Mouse (Mus musculus) C2C12 (cell line): ENCODE measurements at regions not wholly inside any gene's neighbourhood (a gene's known extent, or its start where the extent isn't known, plus 50 kb on each side); places are given as distances from the start of the nearest gene placed in this dataset.

Experiments used
- CEBPB ChIP-seq: IDR thresholded peaks from one replicate; pipeline ENCODE4 v1.6.1; 2011; ENCODE audit warnings: low read depth, mild to moderate bottlenecking, control low read depth, moderate library complexity
- CTCF ChIP-seq: IDR thresholded peaks from one replicate; pipeline ENCODE4 v1.5.1; 2011; ENCODE audit not compliant: control insufficient read depth, insufficient read depth, insufficient read length
- FOSL1 ChIP-seq: IDR thresholded peaks from one replicate; pipeline ENCODE4 v1.8.0; 2011; ENCODE audit warnings: mild to moderate bottlenecking, low read length; ENCODE audit not compliant: poor library complexity, insufficient read depth, severe bottlenecking
- MAX ChIP-seq: IDR thresholded peaks from one replicate; pipeline ENCODE4 v1.6.1; 2011; ENCODE audit warnings: mild to moderate bottlenecking, control low read depth
- MYOD1 ChIP-seq: IDR thresholded peaks from one replicate; pipeline ENCODE4 v1.6.1; 2011; ENCODE audit warnings: low read depth; ENCODE audit not compliant: control insufficient read depth, insufficient read length
- MYOG ChIP-seq: IDR thresholded peaks from one replicate; pipeline ENCODE4 v1.6.1; 2011; ENCODE audit not compliant: control insufficient read depth, insufficient read length; ENCODE audit errors: extremely low read depth
- USF1 ChIP-seq: IDR thresholded peaks from one replicate; pipeline ENCODE4 v1.6.1; 2011; ENCODE audit warnings: low read depth, mild to moderate bottlenecking, control low read depth, moderate library complexity

DNA sequence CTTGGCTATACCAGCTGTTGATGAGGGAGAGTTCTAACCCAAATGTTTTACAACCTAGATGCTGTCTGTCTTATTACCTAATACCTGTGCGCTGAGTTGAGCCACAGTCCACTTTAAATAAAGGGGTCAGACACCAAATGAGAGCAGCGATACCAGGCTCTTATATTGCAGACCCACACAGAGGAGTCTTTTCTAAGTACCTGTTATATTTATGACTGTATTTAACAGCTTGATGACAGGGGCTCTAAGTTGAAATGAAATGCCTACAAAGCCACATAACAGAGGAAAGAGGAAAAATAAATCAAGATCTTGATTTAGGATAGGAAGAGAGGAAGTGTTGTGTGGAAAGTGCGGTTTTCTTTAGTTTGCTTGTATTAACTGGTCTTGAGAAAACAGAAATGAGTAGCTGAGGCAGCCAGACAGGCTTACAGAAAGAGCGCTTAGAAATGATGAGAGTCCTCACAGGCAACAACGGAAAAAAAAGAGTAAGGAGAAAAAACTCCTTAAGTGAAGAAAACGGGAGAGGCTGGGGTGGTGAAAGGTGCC, 281.6 kb upstream of the Pfn2 start:
- TF ChIP-seq MAX: no peak
- TF ChIP-seq CTCF: no peak
- TF ChIP-seq MYOD1: no peak
- no peak for TF ChIP-seq USF1
- TF ChIP-seq CEBPB: no peak
- no peak for TF ChIP-seq FOSL1
- TF ChIP-seq MYOG: no peak
